Mouse (Mus musculus): ENCODE results near the gene Ccdc71l. TPM values are rescaled to one million over a fixed set of nuclear protein-coding genes. Genes with fewer than 3 reads are reported as not detected.

The Ccdc71l gene
- polyA plus RNA-seq (2014; fragmentation: Illumina TruSeq; extraction: RNeasy Lipid Tissue Mini Kit (QIAGEN cat#74804); ENCODE audit: low read depth, low replicate concordance): 8.5 TPM

DNA sequence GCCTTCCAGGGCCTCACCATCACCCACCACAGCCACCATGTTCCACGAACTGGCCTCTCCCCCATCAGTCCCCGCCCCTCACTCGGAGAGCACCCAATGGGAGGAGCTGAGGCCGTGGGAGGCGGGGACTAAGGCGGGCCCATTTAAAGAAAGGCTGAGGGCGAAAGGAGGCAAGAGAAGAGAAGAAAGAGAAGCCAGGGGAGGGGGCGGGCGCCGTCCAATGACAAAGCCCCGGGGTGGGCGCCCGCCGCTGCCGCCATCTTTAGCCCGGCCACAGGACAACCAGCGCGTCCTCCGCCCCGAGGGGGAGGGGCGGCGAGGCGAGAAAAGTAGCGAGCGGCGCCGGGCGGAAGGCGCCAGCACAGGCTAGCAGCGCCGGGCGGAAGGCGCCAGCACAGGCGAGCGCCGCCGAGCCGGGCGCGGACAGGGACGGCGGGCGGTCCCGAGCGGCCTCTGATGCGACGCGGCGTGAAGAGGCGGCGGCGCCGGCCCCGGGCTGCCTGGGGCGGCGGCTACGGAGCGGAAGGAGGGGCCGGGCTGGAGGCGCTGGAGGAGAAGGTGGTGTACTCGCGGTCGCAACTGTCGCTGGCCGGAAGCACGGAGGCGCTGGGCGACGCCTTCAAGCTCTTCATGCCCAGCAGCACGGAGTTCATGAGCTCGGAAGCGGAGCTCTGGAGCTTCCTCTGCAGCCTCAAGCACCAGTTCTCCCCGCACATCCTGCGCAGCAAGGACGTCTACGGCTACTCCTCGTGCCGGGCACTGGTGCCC lies at the start of gene Ccdc71l:
TSS of gene Ccdc71l (plus strand) at position 177 of the 768 bp plus-strand sequence.

Other genes starting within 250 kb of the Ccdc71l start
- 2.1 TPM for gene Pik3cg, start 170.0 kb upstream of the Ccdc71l start, polyA plus RNA-seq (2014; fragmentation: Illumina TruSeq; extraction: RNeasy Lipid Tissue Mini Kit (QIAGEN cat#74804); ENCODE audit: low read depth, low replicate concordance)

Data from adipose tissue, adult 10 weeks (tissue).